Mouse (Mus musculus): Measurements from ENCODE around the gene Sftpa1.

- no peak for TF ChIP-seq CTCF (conservative IDR thresholded peaks at IDR 0.05; ENCODE audit: low read length)
- TF ChIP-seq POU5F1 (IDR thresholded peaks at IDR 0.05; ENCODE audit: borderline replicate concordance, low read length), result no peak
- no peak for TF ChIP-seq NANOG (IDR thresholded peaks at IDR 0.05; ENCODE audit: borderline replicate concordance, low read length)
Measured at GRCm38 (mm10) chr14:41147356-41147755, 15.8 kb downstream of the Sftpa1 start.

Data from E14TG2a.4 (cell line).